Mouse (Mus musculus) heart, postnatal 4 days (tissue): ENCODE measurements at regions not wholly inside any gene's neighbourhood (a gene's known extent, or its start where the extent isn't known, plus 50 kb on each side); places are given as distances from the start of the nearest gene placed in this dataset.
A peak's percentile ranks its signal among the peaks of the same experiment; 100 is the strongest.

ENCODE experiments used
- DNase-seq: peaks from one replicate; pipeline ENCODE4 v3.0.0; 2021

GRCm38 (mm10) chr7:83482671-83483304 lies 101.9 kb upstream of the Tmc3 start:
- no peak for DNase-seq

GRCm38 (mm10) chr7:83486156-83486750 lies 98.5 kb upstream of the Tmc3 start:
- DNase-seq, result no peak

GRCm38 (mm10) chr7:83489790-83490189 lies 94.9 kb upstream of the Tmc3 start:
- peak; percentile 45 for DNase-seq

- no peak for DNase-seq
These were observed 79.6 kb upstream of the Tmc3 start for GRCm38 (mm10) chr7:83504996-83505645.

- no peak for DNase-seq
These were observed 68.4 kb upstream of the Tmc3 start for GRCm38 (mm10) chr7:83516295-83516694.

GRCm38 (mm10) chr7:83521511-83521910 lies 63.2 kb upstream of the Tmc3 start:
- DNase-seq, result no peak
